Mouse (Mus musculus) CH12.LX (cell line): Measurements from ENCODE around the gene Med13. TPM values are rescaled to one million over a fixed set of nuclear protein-coding genes. Genes with fewer than 3 reads are reported as not detected.

ENCODE experiments used
- DNase-seq: peaks from one replicate; pipeline ENCODE4 v3.0.0-alpha.2; 2013; ENCODE audit errors: extremely low read depth
- H3K27ac ChIP-seq: 2 replicates; pipeline ENCODE4 v1.5.1; 2012; ENCODE audit warnings: low read depth, mild to moderate bottlenecking, control low read depth, moderate library complexity; ENCODE audit not compliant: insufficient read depth
- H3K27me3 ChIP-seq: replicated peaks from 2 replicates; pipeline ENCODE3; 2012; ENCODE audit warnings: inconsistent platforms
- H3K36me3 ChIP-seq, 2 experiments: replicated peaks in 1 of 2; 2 replicates each; pipeline versions ENCODE3 to v1.6.1; 2012; ENCODE audit warnings: inconsistent platforms in 1 of 2, low read length in 1 of 2, mild to moderate bottlenecking in 1 of 2, mixed read lengths in 1 of 2, moderate library complexity in 1 of 2; ENCODE audit not compliant: control insufficient read depth in 1 of 2, insufficient read depth in 1 of 2
- H3K4me1 ChIP-seq, 2 experiments: 2 replicates each; pipeline ENCODE4 v1.6.1; 2012; ENCODE audit warnings: inconsistent platforms in 1 of 2, moderate library complexity in 1 of 2; ENCODE audit not compliant: insufficient read depth in 2 of 2, control insufficient read depth in 1 of 2
- H3K4me2 ChIP-seq: 2 replicates; pipeline ENCODE4 v1.6.1; 2012; ENCODE audit warnings: low read depth, mild to moderate bottlenecking, control low read depth; ENCODE audit not compliant: poor library complexity, insufficient read depth, severe bottlenecking
- H3K4me3 ChIP-seq, 3 experiments: fragments of 150-350 bp in 1 of 3; sonication (generic) in 1 of 3; replicated peaks in 1 of 3; 2 replicates each; pipeline versions ENCODE3 to v1.5.1; 2011 to 2012; ENCODE audit warnings: low read depth in 2 of 3, low read length in 2 of 3, mild to moderate bottlenecking in 2 of 3, moderate library complexity in 2 of 3, control low read depth in 1 of 3, improper control_type of control experiment in 1 of 3, inconsistent platforms in 1 of 3, mixed read lengths in 1 of 3; ENCODE audit not compliant: poor library complexity in 1 of 3
- H3K79me2 ChIP-seq: replicated peaks from 2 replicates; pipeline ENCODE4 v1.6.1; 2012; ENCODE audit warnings: mild to moderate bottlenecking, moderate library complexity; ENCODE audit not compliant: control insufficient read depth, poor library complexity, insufficient read depth, severe bottlenecking; ENCODE audit errors: extremely low read depth
- H3K9ac ChIP-seq: 2 replicates; pipeline ENCODE4 v1.6.1; 2012; ENCODE audit warnings: low read depth, mild to moderate bottlenecking, control low read depth, moderate library complexity; ENCODE audit not compliant: insufficient read depth
- H3K9me3 ChIP-seq: replicated peaks from 2 replicates; pipeline ENCODE3; 2012; ENCODE audit warnings: low read length, inconsistent platforms, mixed read lengths
- CHD1 ChIP-seq: IDR thresholded peaks from 2 replicates; pipeline ENCODE4 v1.6.1; 2012; ENCODE audit warnings: low read depth, low read length, improper control_type of control experiment, inconsistent platforms
- CHD2 ChIP-seq: IDR thresholded peaks from 2 replicates; pipeline ENCODE4 v1.6.1; 2011; ENCODE audit warnings: low read length, improper control_type of control experiment
- HCFC1 ChIP-seq: IDR thresholded peaks from 2 replicates; pipeline ENCODE4 v1.6.1; 2012; ENCODE audit warnings: low read depth, mild to moderate bottlenecking, inconsistent platforms, low read length, improper control_type of control experiment
- MAFK ChIP-seq: IDR thresholded peaks from 2 replicates; pipeline ENCODE4 v1.6.1; 2011; ENCODE audit warnings: low read length, improper control_type of control experiment; ENCODE audit not compliant: insufficient replicate concordance
- NRF1 ChIP-seq: IDR thresholded peaks from 2 replicates; pipeline ENCODE4 v1.6.1; 2014; ENCODE audit warnings: low read depth, mild to moderate bottlenecking, inconsistent platforms, low read length, improper control_type of control experiment, moderate library complexity
- TBP ChIP-seq: conservative IDR thresholded peaks from 2 replicates; pipeline ENCODE4 v1.6.1; 2011; ENCODE audit warnings: low read depth, low read length, improper control_type of control experiment
- UBTF ChIP-seq: IDR thresholded peaks from 2 replicates; pipeline ENCODE4 v1.6.1; 2012; ENCODE audit warnings: low read depth, mild to moderate bottlenecking, inconsistent platforms, low read length, improper control_type of control experiment, moderate library complexity
- dilution Hi-C: fragments of 300-500 bp; cut with MboI; formaldehyde crosslinking; loops from 2 replicates; pipeline ENCODE4 v1.14.3; 2020; ENCODE audit warnings: low sequenced_read_pairs; ENCODE audit not compliant: extremely low pct_unique_long_range_greater_than_20kb, extremely low pct_ligation_motif_present
- in situ Hi-C: fragments of 300-500 bp; cut with MboI; formaldehyde crosslinking; loops from 3 replicates; pipeline ENCODE4 v1.14.3; 2019; ENCODE audit warnings: low sequenced_read_pairs, low pct_ligation_motif_present, low pct_unique_long_range_greater_than_20kb, mixed read lengths
- polyA plus RNA-seq: library from polyadenylated mRNA; unstranded; fragments of >175 nt; gene quantifications from 2 replicates; pipeline ENCODE4 v1.2.1, GENCODE M21; 2012; ENCODE audit warnings: low read depth; ENCODE audit not compliant: insufficient read length
- total RNA-seq, 2 experiments: library from RNA; depleted of rRNA; stranded (reverse); fragments of 300-350 nt in 1 of 2; fragments of >200 nt in 1 of 2; gene quantifications; 2 replicates each; pipeline ENCODE4 v1.2.3; 2012 to 2014

Gene Med13
- total and polyA plus RNA-seq, 3 experiments, result 37.9 to 47.6 (median 41.5) TPM

DNA sequence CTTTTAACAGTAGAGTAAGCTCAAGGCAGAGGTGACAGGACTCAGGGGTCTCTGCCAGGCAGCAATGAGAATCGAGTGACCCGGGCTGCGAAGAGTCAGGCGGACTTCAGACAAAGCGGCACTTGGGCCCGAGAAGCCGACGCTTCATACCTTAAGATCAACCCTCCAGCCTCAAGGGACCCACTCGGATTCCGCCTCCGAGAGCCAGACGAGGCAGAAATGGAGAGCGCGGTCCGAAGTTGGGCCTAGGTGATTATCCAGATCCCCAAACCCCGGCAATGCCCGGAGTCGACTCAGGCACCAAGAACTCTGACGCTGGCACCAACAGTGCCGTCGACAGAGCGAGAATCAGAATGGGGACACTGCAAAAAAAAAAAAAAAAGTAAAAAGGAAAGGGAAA lies 100.3 kb downstream of the Med13 start:
- in situ Hi-C loops, result no loop called here
- TF ChIP-seq UBTF (no peak), CHD1 (peak; percentile 34; the same call in 1 of the 2 replicates)
- TF ChIP-seq, all 38 proteins: peak for 1
- Histone ChIP-seq H3K36me3 (peaks cover 14 to 33% of the 10 kb centered on the region in 2 experiments), H3K4me2 (peak overlapping the region; percentile 92), H3K27me3 (no peaks in the 10 kb centered on the region), H3K79me2 (peaks cover 14% of the 10 kb centered on the region), H3K4me1 (peaks cover 4 to 19% of the 10 kb centered on the region in 2 experiments; a peak in 3 of 4 replicates), H3K9me3 (no peaks in the 10 kb centered on the region), H3K9ac (peak overlapping the region; percentile 96), H3K4me3 (peak overlapping the region; percentile 70 to 85 (median 84)), H3K27ac (no peak overlapping the region)
- no peak for DNase-seq
- dilution Hi-C loops, result no loop called here

GRCm38 (mm10) chr11:86253342-86253741 lies 104.1 kb downstream of the Med13 start:
- DNase-seq, result no peak
- no peak overlapping the region for H3K4me3 ChIP-seq
- H3K36me3 ChIP-seq, result peaks cover 28 to 63% of the 10 kb centered on the region in 2 experiments
- in situ Hi-C loops (no loop called here), dilution Hi-C loops (no loop called here)
- peaks cover 4 to 17% of the 10 kb centered on the region in 2 experiments; a peak in 3 of 4 replicates for H3K4me1 ChIP-seq
- no peaks in the 10 kb centered on the region for H3K27me3 ChIP-seq
- TF ChIP-seq HCFC1, result no peak
- TF ChIP-seq CHD2, result no peak
- TF ChIP-seq NRF1, result no peak
- TF ChIP-seq, all 38 proteins: peak for 0
- H3K9me3 ChIP-seq, result no peaks in the 10 kb centered on the region
- H3K4me2 ChIP-seq, result no peak overlapping the region
- peaks cover 14% of the 10 kb centered on the region for H3K79me2 ChIP-seq
- H3K9ac ChIP-seq, result no peak overlapping the region
- H3K27ac ChIP-seq, result no peak overlapping the region

GRCm38 (mm10) chr11:86232446-86232845 lies 125.0 kb downstream of the Med13 start:
- no peak overlapping the region for H3K4me2 ChIP-seq
- no peak for DNase-seq
- no peak overlapping the region for H3K27ac ChIP-seq
- no peak overlapping the region for H3K4me3 ChIP-seq
- in situ Hi-C loops, result no loop called here
- dilution Hi-C loops, result no loop called here
- no peak overlapping the region for H3K9ac ChIP-seq
- peaks cover 38 to 83% of the 10 kb centered on the region in 2 experiments for H3K36me3 ChIP-seq
- H3K27me3 ChIP-seq, result no peaks in the 10 kb centered on the region
- TF ChIP-seq MAFK (peak; percentile 99), TBP (no peak)
- H3K79me2 ChIP-seq, result no peaks in the 10 kb centered on the region
- H3K4me1 ChIP-seq, result peaks cover 4 to 18% of the 10 kb centered on the region in 2 experiments; a peak in 2 of 4 replicates
- no peaks in the 10 kb centered on the region for H3K9me3 ChIP-seq
